Mouse (Mus musculus): ENCODE results near the gene Zar1.
"Not testable (repeated sequence)": the region's sequence is repeated elsewhere in the genome, so short reads cannot be mapped to it uniquely, and the experiment has no call there.

Zar1 gene

GRCm38 (mm10) chr5:72580970-72581332, at the start of gene Zar1:
Zar1 (minus strand) TSS chr5:72581254.
- not testable (repeated sequence) for DNase-seq (ENCODE audit: low read depth)

- no peak for DNase-seq (ENCODE audit: low read depth)
These were observed 49.0 kb upstream of the Zar1 start for GRCm38 (mm10) chr5:72630026-72630425.

GRCm38 (mm10) chr5:72621022-72621421, 40.0 kb upstream of the Zar1 start:
- DNase-seq (ENCODE audit: low read depth) = peak; percentile 55

GRCm38 (mm10) chr5:72617413-72617812, 36.4 kb upstream of the Zar1 start:
- no peak for DNase-seq (ENCODE audit: low read depth)

GRCm38 (mm10) chr5:72603138-72603537, 22.1 kb upstream of the Zar1 start:
- no peak for DNase-seq (ENCODE audit: low read depth)

- peak; percentile 69 for DNase-seq (ENCODE audit: low read depth)
These were observed 20.0 kb upstream of the Zar1 start for GRCm38 (mm10) chr5:72601006-72601405.

- DNase-seq (ENCODE audit: low read depth) = no peak
These were observed 6.2 kb upstream of the Zar1 start, which contains the start of gene Gm5868 for GRCm38 (mm10) chr5:72587192-72587681. Gm5868 (minus strand) TSS chr5:72587551.

- DNase-seq (ENCODE audit: low read depth) = not testable (repeated sequence)
These were observed 5.7 kb upstream of the Zar1 start for GRCm38 (mm10) chr5:72586667-72587191.

- peak; percentile 48 for DNase-seq (ENCODE audit: low read depth)
These were observed 5.1 kb upstream of the Zar1 start for GRCm38 (mm10) chr5:72586122-72586521.

- DNase-seq (ENCODE audit: low read depth) = peak; percentile 34
These were observed 725 bp downstream of the Zar1 start for GRCm38 (mm10) chr5:72580088-72580969.

- not testable (repeated sequence) for DNase-seq (ENCODE audit: low read depth)
These were observed 1.5 kb downstream of the Zar1 start for GRCm38 (mm10) chr5:72579599-72579998.

- DNase-seq (ENCODE audit: low read depth) = no peak
These were observed 15.4 kb downstream of the Zar1 start for GRCm38 (mm10) chr5:72565621-72566020.

GRCm38 (mm10) chr5:72563183-72563582, 17.9 kb downstream of the Zar1 start:
- not testable (repeated sequence) for DNase-seq (ENCODE audit: low read depth)

GRCm38 (mm10) chr5:72560976-72561628, 20.0 kb downstream of the Zar1 start:
- DNase-seq (ENCODE audit: low read depth) = no peak

GRCm38 (mm10) chr5:72559544-72560049, 21.5 kb downstream of the Zar1 start, which contains the start of gene Nfxl1:
Nfxl1 (minus strand) TSS chr5:72559684.
- DNase-seq (ENCODE audit: low read depth) = peak; percentile 100

- no peak for DNase-seq (ENCODE audit: low read depth)
These were observed 22.1 kb downstream of the Zar1 start for GRCm38 (mm10) chr5:72558716-72559526.

- DNase-seq (ENCODE audit: low read depth) = no peak
These were observed 24.8 kb downstream of the Zar1 start for GRCm38 (mm10) chr5:72556245-72556644.

GRCm38 (mm10) chr5:72551209-72551608, 29.8 kb downstream of the Zar1 start:
- no peak for DNase-seq (ENCODE audit: low read depth)

- DNase-seq (ENCODE audit: low read depth) = no peak
These were observed 52.2 kb downstream of the Zar1 start for GRCm38 (mm10) chr5:72528896-72529295.

All from induced T-regulatory cell, adult 2 months (primary cell).